Mouse (Mus musculus): ENCODE measurements at regions not wholly inside any gene's neighbourhood (a gene's known extent, or its start where the extent isn't known, plus 50 kb on each side); places are given as distances from the start of the nearest gene placed in this dataset.

GRCm38 (mm10) chr16:86578281-86578680, 676.7 kb upstream of the Adamts5 start:
- TF ChIP-seq MAX (IDR thresholded peaks at IDR 0.05; ENCODE audit: low read depth) (no peak), TCF12 (IDR thresholded peaks at IDR 0.05; ENCODE audit: insufficient read depth, poor library complexity, severe bottlenecking) (no peak), TCF3 (IDR thresholded peaks at IDR 0.05; ENCODE audit: insufficient read length, low read depth) (no peak)
- no peaks in the 10 kb centered on the region for H3K79me2 ChIP-seq (ENCODE audit: control insufficient read depth, insufficient read depth)
- no peaks in the 10 kb centered on the region for H3K27me3 ChIP-seq (ENCODE audit: control insufficient read depth, insufficient read depth, insufficient read length)
- no peak overlapping the region for H3K4me2 ChIP-seq (ENCODE audit: low read depth)
- no peak overlapping the region for H3K4me3 ChIP-seq
- no peak overlapping the region for H3ac ChIP-seq (ENCODE audit: control insufficient read depth, insufficient read length)
- no peaks in the 10 kb centered on the region for H3K36me3 ChIP-seq (ENCODE audit: control insufficient read depth, insufficient read depth)

- TF ChIP-seq E2F4 (IDR thresholded peaks at IDR 0.05; ENCODE audit: insufficient read depth) (no peak), USF1 (IDR thresholded peaks at IDR 0.05; ENCODE audit: low read depth) (no peak), SRF (IDR thresholded peaks at IDR 0.05; ENCODE audit: control insufficient read depth, insufficient read length, low read depth) (no peak), MAX (IDR thresholded peaks at IDR 0.05; ENCODE audit: low read depth) (no peak), MYOD1 (IDR thresholded peaks at IDR 0.05; ENCODE audit: control insufficient read depth in 1 of 3, insufficient read length in 2 of 3, low read depth in 2 of 3) (no peak), POLR2AphosphoS2 (IDR thresholded peaks at IDR 0.05; ENCODE audit: insufficient read length, low read depth) (no peak), TCF12 (IDR thresholded peaks at IDR 0.05; ENCODE audit: insufficient read depth, poor library complexity, severe bottlenecking) (no peak), MYOG (IDR thresholded peaks at IDR 0.05; ENCODE audit: control insufficient read depth in 1 of 3, insufficient read depth in 1 of 3, insufficient read length in 2 of 3, low read depth in 2 of 3) (no peak), REST (IDR thresholded peaks at IDR 0.05; ENCODE audit: insufficient read depth, insufficient read length) (no peak), CEBPB (IDR thresholded peaks at IDR 0.05; ENCODE audit: insufficient read depth, poor library complexity, severe bottlenecking) (no peak)
- no peaks in the 10 kb centered on the region for H3K79me2 ChIP-seq (ENCODE audit: control insufficient read depth, insufficient read depth)
- no peaks in the 10 kb centered on the region for H3K27me3 ChIP-seq (ENCODE audit: control insufficient read depth, insufficient read depth, insufficient read length)
- no peak overlapping the region for H3K4me2 ChIP-seq (ENCODE audit: low read depth)
- H3K36me3 ChIP-seq (ENCODE audit: control insufficient read depth, insufficient read depth), result no peaks in the 10 kb centered on the region
- no peak overlapping the region for H3K4me3 ChIP-seq
- no peak overlapping the region for H3ac ChIP-seq (ENCODE audit: control insufficient read depth, insufficient read length)
These were observed 645.9 kb upstream of the Adamts5 start for GRCm38 (mm10) chr16:86547465-86548043.

GRCm38 (mm10) chr16:86546905-86547304, 645.3 kb upstream of the Adamts5 start:
- no peak overlapping the region for H3K4me2 ChIP-seq (ENCODE audit: low read depth)
- no peak overlapping the region for H3K4me3 ChIP-seq
- no peaks in the 10 kb centered on the region for H3K79me2 ChIP-seq (ENCODE audit: control insufficient read depth, insufficient read depth)
- H3K36me3 ChIP-seq (ENCODE audit: control insufficient read depth, insufficient read depth), result no peaks in the 10 kb centered on the region
- no peaks in the 10 kb centered on the region for H3K27me3 ChIP-seq (ENCODE audit: control insufficient read depth, insufficient read depth, insufficient read length)
- H3ac ChIP-seq (ENCODE audit: control insufficient read depth, insufficient read length), result no peak overlapping the region
- TF ChIP-seq REST (IDR thresholded peaks at IDR 0.05; ENCODE audit: insufficient read depth, insufficient read length) (no peak), MYOD1 (IDR thresholded peaks at IDR 0.05; ENCODE audit: control insufficient read depth in 1 of 3, insufficient read length in 2 of 3, low read depth in 2 of 3) (no peak), POLR2A (IDR thresholded peaks at IDR 0.05; ENCODE audit: insufficient read length, low read depth) (no peak), TCF3 (IDR thresholded peaks at IDR 0.05; ENCODE audit: insufficient read length, low read depth) (no peak)

- Histone ChIP-seq H3K79me2 (ENCODE audit: control insufficient read depth, insufficient read depth) (no peaks in the 10 kb centered on the region), H3ac (ENCODE audit: control insufficient read depth, insufficient read length) (no peak overlapping the region), H3K4me2 (ENCODE audit: low read depth) (no peak overlapping the region), H3K4me3 (no peak overlapping the region), H3K27me3 (ENCODE audit: control insufficient read depth, insufficient read depth, insufficient read length) (no peaks in the 10 kb centered on the region), H3K36me3 (ENCODE audit: control insufficient read depth, insufficient read depth) (no peaks in the 10 kb centered on the region)
- TF ChIP-seq E2F4 (IDR thresholded peaks at IDR 0.05; ENCODE audit: insufficient read depth), result no peak
- TF ChIP-seq MAX (IDR thresholded peaks at IDR 0.05; ENCODE audit: low read depth), result no peak
- no peak for TF ChIP-seq TCF12 (IDR thresholded peaks at IDR 0.05; ENCODE audit: insufficient read depth, poor library complexity, severe bottlenecking)
- TF ChIP-seq POLR2A (IDR thresholded peaks at IDR 0.05; ENCODE audit: insufficient read length, low read depth), result no peak
- no peak for TF ChIP-seq SRF (IDR thresholded peaks at IDR 0.05; ENCODE audit: control insufficient read depth, insufficient read length, low read depth)
- no peak for TF ChIP-seq TCF3 (IDR thresholded peaks at IDR 0.05; ENCODE audit: insufficient read length, low read depth)
- no peak for TF ChIP-seq USF1 (IDR thresholded peaks at IDR 0.05; ENCODE audit: low read depth)
- TF ChIP-seq REST (IDR thresholded peaks at IDR 0.05; ENCODE audit: insufficient read depth, insufficient read length), result no peak
- TF ChIP-seq MYOD1 (IDR thresholded peaks at IDR 0.05; ENCODE audit: control insufficient read depth in 1 of 3, insufficient read length in 2 of 3, low read depth in 2 of 3), result no peak
- TF ChIP-seq CEBPB (IDR thresholded peaks at IDR 0.05; ENCODE audit: insufficient read depth, poor library complexity, severe bottlenecking), result no peak
- no peak for TF ChIP-seq POLR2AphosphoS2 (IDR thresholded peaks at IDR 0.05; ENCODE audit: insufficient read length, low read depth)
These were observed 642.5 kb upstream of the Adamts5 start for GRCm38 (mm10) chr16:86544121-86544520.

GRCm38 (mm10) chr16:86536479-86536878, 634.9 kb upstream of the Adamts5 start:
- H3K36me3 ChIP-seq (ENCODE audit: control insufficient read depth, insufficient read depth), result no peaks in the 10 kb centered on the region
- no peak for TF ChIP-seq MYOD1 (IDR thresholded peaks at IDR 0.05; ENCODE audit: control insufficient read depth in 1 of 3, insufficient read length in 2 of 3, low read depth in 2 of 3)
- no peak for TF ChIP-seq REST (IDR thresholded peaks at IDR 0.05; ENCODE audit: insufficient read depth, insufficient read length)
- no peak for TF ChIP-seq POLR2A (IDR thresholded peaks at IDR 0.05; ENCODE audit: insufficient read length, low read depth)
- TF ChIP-seq SRF (IDR thresholded peaks at IDR 0.05; ENCODE audit: control insufficient read depth, insufficient read length, low read depth), result no peak
- TF ChIP-seq CEBPB (IDR thresholded peaks at IDR 0.05; ENCODE audit: insufficient read depth, poor library complexity, severe bottlenecking), result no peak
- TF ChIP-seq MYOG (IDR thresholded peaks at IDR 0.05; ENCODE audit: control insufficient read depth in 1 of 3, insufficient read depth in 1 of 3, insufficient read length in 2 of 3, low read depth in 2 of 3), result no peak
- no peak for TF ChIP-seq TCF3 (IDR thresholded peaks at IDR 0.05; ENCODE audit: insufficient read length, low read depth)
- no peak for TF ChIP-seq E2F4 (IDR thresholded peaks at IDR 0.05; ENCODE audit: insufficient read depth)
- no peak for TF ChIP-seq USF1 (IDR thresholded peaks at IDR 0.05; ENCODE audit: low read depth)
- no peak for TF ChIP-seq TCF12 (IDR thresholded peaks at IDR 0.05; ENCODE audit: insufficient read depth, poor library complexity, severe bottlenecking)
- no peak for TF ChIP-seq POLR2AphosphoS2 (IDR thresholded peaks at IDR 0.05; ENCODE audit: insufficient read length, low read depth)
- no peak for TF ChIP-seq MAX (IDR thresholded peaks at IDR 0.05; ENCODE audit: low read depth)
- no peaks in the 10 kb centered on the region for H3K79me2 ChIP-seq (ENCODE audit: control insufficient read depth, insufficient read depth)
- H3K4me2 ChIP-seq (ENCODE audit: low read depth), result no peak overlapping the region
- no peak overlapping the region for H3ac ChIP-seq (ENCODE audit: control insufficient read depth, insufficient read length)
- no peaks in the 10 kb centered on the region for H3K27me3 ChIP-seq (ENCODE audit: control insufficient read depth, insufficient read depth, insufficient read length)
- no peak overlapping the region for H3K4me3 ChIP-seq

Measured in myocyte (in vitro differentiated cells).